Mouse (Mus musculus): ENCODE measurements around the gene Polr2c. TPM values are rescaled to one million over a fixed set of nuclear protein-coding genes. Genes with fewer than 3 reads are reported as not detected.

Gene Polr2c
- total and polyA plus RNA-seq, 3 experiments: 93.2 to 141 (median 120) TPM

- in situ Hi-C loops (cut with MboI; ENCODE audit: low pct_ligation_motif_present, low pct_unique_long_range_greater_than_20kb, low sequenced_read_pairs): loop anchor here (5.0 to 10.0 kb wide), 3 partner anchors 32 to 200 kb away; no protein-coding TSS in a partner anchor
- Histone ChIP-seq H3K9me3 (replicated peaks; ENCODE audit: low read length) (no peaks in the 10 kb centered on the region), H3K4me2 (ENCODE audit: insufficient read depth, low read depth, poor library complexity, severe bottlenecking) (no peak overlapping the region), H3K4me3 (replicated peaks in 1 of 3; ENCODE audit: low read depth in 2 of 3, low read length in 2 of 3, poor library complexity in 1 of 3) (no peak overlapping the region), H3K27me3 (replicated peaks) (no peaks in the 10 kb centered on the region), H3K36me3 (replicated peaks in 1 of 2; ENCODE audit: control insufficient read depth in 1 of 2, insufficient read depth in 1 of 2, low read length in 1 of 2) (peaks cover 2 to 32% of the 10 kb centered on the region in 2 experiments), H3K79me2 (replicated peaks; ENCODE audit: control insufficient read depth, extremely low read depth, insufficient read depth, poor library complexity, severe bottlenecking) (no peaks in the 10 kb centered on the region), H3K9ac (ENCODE audit: insufficient read depth, low read depth) (no peak overlapping the region), H3K27ac (ENCODE audit: insufficient read depth, low read depth) (no peak overlapping the region), H3K4me1 (ENCODE audit: control insufficient read depth in 1 of 2, insufficient read depth in 2 of 2) (peaks cover 6 to 23% of the 10 kb centered on the region in 2 experiments)
- TF ChIP-seq TBP (conservative IDR thresholded peaks at IDR 0.05; ENCODE audit: low read depth, low read length) (no peak), USF1 (IDR thresholded peaks at IDR 0.05; ENCODE audit: low read depth, low read length) (no peak), JUN (IDR thresholded peaks at IDR 0.05; ENCODE audit: insufficient read depth, low read depth, low read length) (no peak), HCFC1 (IDR thresholded peaks at IDR 0.05; ENCODE audit: low read depth, low read length) (no peak), CHD1 (IDR thresholded peaks at IDR 0.05; ENCODE audit: low read depth, low read length) (no peak), CHD2 (IDR thresholded peaks at IDR 0.05; ENCODE audit: low read length) (no peak), NELFE (IDR thresholded peaks at IDR 0.05; ENCODE audit: low read depth, low read length) (no peak), CTCF (conservative IDR thresholded peaks at IDR 0.05 in 1 of 2, IDR thresholded peaks at IDR 0.05 in 1 of 2; ENCODE audit: low read depth in 2 of 2, low read length in 2 of 2) (no peak), NRF1 (IDR thresholded peaks at IDR 0.05; ENCODE audit: low read depth, low read length) (no peak), IRF4 (IDR thresholded peaks at IDR 0.05; ENCODE audit: low read depth, low read length) (no peak), KAT2A (IDR thresholded peaks at IDR 0.05; ENCODE audit: insufficient replicate concordance, low read length) (no peak), POLR2AphosphoS2 (IDR thresholded peaks at IDR 0.05; ENCODE audit: low read depth, low read length) (no peak), MEF2A (IDR thresholded peaks at IDR 0.05; ENCODE audit: borderline replicate concordance, low read depth, low read length) (no peak), JUND (conservative IDR thresholded peaks at IDR 0.05; ENCODE audit: low read depth, low read length) (no peak), MXI1 (IDR thresholded peaks at IDR 0.05; ENCODE audit: low read depth, low read length) (no peak), MAX (IDR thresholded peaks at IDR 0.05; ENCODE audit: low read length) (no peak), BHLHE40 (IDR thresholded peaks at IDR 0.05; ENCODE audit: low read depth, low read length) (no peak), ZNF384 (IDR thresholded peaks at IDR 0.05; ENCODE audit: low read depth, low read length) (no peak), SMC3 (IDR thresholded peaks at IDR 0.05; ENCODE audit: low read depth, low read length) (no peak)
- dilution Hi-C loops (cut with MboI; ENCODE audit: extremely low pct_ligation_motif_present, extremely low pct_unique_long_range_greater_than_20kb, low sequenced_read_pairs): no loop called here
- no peak for DNase-seq (ENCODE audit: extremely low read depth)
These were observed 47.4 kb downstream of the Polr2c start for GRCm38 (mm10) chr8:94904450-94905175.

Measured in CH12.LX (cell line).